Mouse (Mus musculus): ENCODE results near the gene Bcl9l. TPM values are rescaled to one million over a fixed set of nuclear protein-coding genes. Genes with fewer than 3 reads are reported as not detected.

The Bcl9l gene
- 8.2 and 8.6 TPM in 2 replicates for polyA plus RNA-seq (2015; fragmentation: Nextera tagmentation; extraction: Ambion mirVana)

DNA sequence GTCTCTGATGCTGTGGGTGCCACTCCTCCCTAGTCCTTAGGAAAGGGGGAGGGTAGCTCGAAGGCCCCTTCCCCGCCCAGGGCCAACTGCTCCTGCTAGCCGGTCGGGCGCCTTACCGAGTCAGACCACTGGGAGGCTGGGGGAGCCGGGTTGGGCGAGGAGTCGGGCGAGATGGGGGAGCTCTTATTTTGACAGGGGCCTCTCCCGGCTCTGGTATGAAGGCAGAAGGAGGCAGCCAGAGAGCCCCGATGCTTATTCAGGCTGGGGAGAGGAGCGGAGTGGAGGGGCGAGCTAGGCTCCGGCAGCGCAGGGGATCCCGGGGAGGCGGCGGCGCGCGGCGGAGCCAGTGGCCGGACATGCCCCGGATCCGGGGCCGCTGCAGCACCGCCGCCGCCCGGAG lies at the start of gene Bcl9l:
Bcl9l (plus strand) TSS at position 274 of the 400 bp plus-strand sequence.

GRCm38 (mm10) chr9:44440961-44441360 lies 41.7 kb upstream of the Bcl9l start, which contains the start of gene Foxr1:
TSS of gene Foxr1 (minus strand) at chr9:44441136.

GRCm38 (mm10) chr9:44454891-44455220 lies 27.8 kb upstream of the Bcl9l start, which contains the start of gene Upk2:
TSS of gene Upk2 (minus strand) at chr9:44454976.

Other genes with a start within 250 kb of the Bcl9l start
- 5.7 and 7.4 TPM in 2 replicates for gene Cbl, start 248.8 kb upstream of the Bcl9l start, polyA plus RNA-seq (2015; fragmentation: Nextera tagmentation; extraction: Ambion mirVana)
- 2.3 and 4.2 TPM in 2 replicates for gene Ccdc153, start 242.1 kb upstream of the Bcl9l start, polyA plus RNA-seq (2015; fragmentation: Nextera tagmentation; extraction: Ambion mirVana)
- 0.32 and 0.58 TPM in 2 replicates for gene Pdzd3, start 231.4 kb upstream of the Bcl9l start, polyA plus RNA-seq (2015; fragmentation: Nextera tagmentation; extraction: Ambion mirVana)
- 14.2 and 22.7 TPM in 2 replicates for gene Nlrx1, start 214.2 kb upstream of the Bcl9l start, polyA plus RNA-seq (2015; fragmentation: Nextera tagmentation; extraction: Ambion mirVana)
- 8.9 and 12.6 TPM in 2 replicates for gene Abcg4, start 194.2 kb upstream of the Bcl9l start, polyA plus RNA-seq (2015; fragmentation: Nextera tagmentation; extraction: Ambion mirVana)
- 9.4 and 11.5 TPM in 2 replicates for gene Hinfp, start 177.2 kb upstream of the Bcl9l start, polyA plus RNA-seq (2015; fragmentation: Nextera tagmentation; extraction: Ambion mirVana)
- 10.9 and 11.3 TPM in 2 replicates for gene C2cd2l, start 162.5 kb upstream of the Bcl9l start, polyA plus RNA-seq (2015; fragmentation: Nextera tagmentation; extraction: Ambion mirVana)
- 27.4 and 35.8 TPM in 2 replicates for gene Dpagt1, start 156.8 kb upstream of the Bcl9l start, polyA plus RNA-seq (2015; fragmentation: Nextera tagmentation; extraction: Ambion mirVana)
- gene H2afx, start 148.1 kb upstream of the Bcl9l start, polyA plus RNA-seq (2015; fragmentation: Nextera tagmentation; extraction: Ambion mirVana) = 99.2 and 108 TPM in 2 replicates
- gene Hmbs, start 138.6 kb upstream of the Bcl9l start, polyA plus RNA-seq (2015; fragmentation: Nextera tagmentation; extraction: Ambion mirVana) = 110 and 170 TPM in 2 replicates
- gene Vps11, start 121.2 kb upstream of the Bcl9l start, polyA plus RNA-seq (2015; fragmentation: Nextera tagmentation; extraction: Ambion mirVana) = 27.1 and 43.2 TPM in 2 replicates
- gene Hyou1, start 103.3 kb upstream of the Bcl9l start, polyA plus RNA-seq (2015; fragmentation: Nextera tagmentation; extraction: Ambion mirVana) = 11.9 and 23.6 TPM in 2 replicates
- gene Slc37a4, start 86.0 kb upstream of the Bcl9l start, polyA plus RNA-seq (2015; fragmentation: Nextera tagmentation; extraction: Ambion mirVana) = 21.6 and 31.8 TPM in 2 replicates
- gene Rps25, start 75.7 kb upstream of the Bcl9l start, polyA plus RNA-seq (2015; fragmentation: Nextera tagmentation; extraction: Ambion mirVana) = 2,801 and 4,350 TPM in 2 replicates
- 160 and 163 TPM in 2 replicates for gene Trappc4, start 75.2 kb upstream of the Bcl9l start, polyA plus RNA-seq (2015; fragmentation: Nextera tagmentation; extraction: Ambion mirVana)
- gene Ccdc84, start 64.3 kb upstream of the Bcl9l start, polyA plus RNA-seq (2015; fragmentation: Nextera tagmentation; extraction: Ambion mirVana) = 17.8 and 22.2 TPM in 2 replicates
- gene Foxr1, start 41.7 kb upstream of the Bcl9l start, polyA plus RNA-seq (2015; fragmentation: Nextera tagmentation; extraction: Ambion mirVana) = not detected in 2 replicates
- gene Upk2, start 27.8 kb upstream of the Bcl9l start, polyA plus RNA-seq (2015; fragmentation: Nextera tagmentation; extraction: Ambion mirVana) = 0.11 TPM in 1 of 2 replicates, not detected in the other
- gene Cxcr5, start 79.1 kb downstream of the Bcl9l start, polyA plus RNA-seq (2015; fragmentation: Nextera tagmentation; extraction: Ambion mirVana) = 0.08 and 0.16 TPM in 2 replicates
- 8.5 and 12.8 TPM in 2 replicates for gene Ddx6, start 122.1 kb downstream of the Bcl9l start, polyA plus RNA-seq (2015; fragmentation: Nextera tagmentation; extraction: Ambion mirVana)
- not detected in 2 replicates for gene Treh, start 190.4 kb downstream of the Bcl9l start, polyA plus RNA-seq (2015; fragmentation: Nextera tagmentation; extraction: Ambion mirVana)

All from adrenal gland, postnatal 0 days (tissue).